Mouse (Mus musculus) liver, adult 2 months (tissue): ENCODE measurements at regions not wholly inside any gene's neighbourhood (a gene's known extent, or its start where the extent isn't known, plus 50 kb on each side); places are given as distances from the start of the nearest gene placed in this dataset.

ENCODE experiments used
- CTCF ChIP-seq: fragments of 200-500 bp; IDR thresholded peaks from 2 replicates; pipeline ENCODE4 v1.5.1; 2011; ENCODE audit warnings: low read depth, low read length, control low read depth
- POLR2A ChIP-seq: fragments of 200-500 bp; IDR thresholded peaks from 2 replicates; pipeline ENCODE4 v1.6.1; 2011; ENCODE audit warnings: low read length, control low read depth; ENCODE audit not compliant: insufficient read depth; ENCODE audit errors: extremely low read depth

GRCm38 (mm10) chr4:55723124-55723523 lies 190.9 kb upstream of the Klf4 start:
- TF ChIP-seq CTCF: no peak
- TF ChIP-seq POLR2A: no peak
